Mouse (Mus musculus): ENCODE measurements around the gene Miga1.
A peak's percentile ranks its signal among the peaks of the same experiment; 100 is the strongest.

The Miga1 gene

GRCm38 (mm10) chr3:152245273-152245910, 94.8 kb downstream of the Miga1 start:
- DNase-seq (ENCODE audit: low spot score), result no peak

DNA sequence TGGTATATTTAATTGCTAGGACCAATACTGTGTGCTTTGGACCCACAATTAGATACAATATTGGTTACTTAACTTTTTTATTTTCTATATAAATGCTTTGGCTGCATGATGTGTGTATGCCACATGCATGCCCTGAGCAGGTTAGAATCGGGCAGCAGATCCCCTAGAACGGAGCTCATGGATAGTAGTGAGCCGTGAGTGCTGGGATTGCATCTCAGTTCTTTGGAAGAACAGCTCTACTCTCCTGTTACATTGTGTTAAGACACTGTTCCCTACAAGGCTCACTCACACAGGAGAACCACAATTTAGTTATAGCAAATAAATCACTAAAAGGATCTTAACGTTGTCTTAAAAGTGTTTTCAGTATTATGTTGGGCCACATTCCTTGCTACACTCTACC, 96.9 kb downstream of the Miga1 start:
- DNase-seq (ENCODE audit: low spot score), result no peak

- DNase-seq (ENCODE audit: low spot score), result no peak
Measured at GRCm38 (mm10) chr3:152241098-152241497, 99.1 kb downstream of the Miga1 start.

GRCm38 (mm10) chr3:152239592-152239991, 100.6 kb downstream of the Miga1 start:
- DNase-seq (ENCODE audit: low spot score), result no peak

- peak; percentile 37 for DNase-seq (ENCODE audit: low spot score)
Measured at GRCm38 (mm10) chr3:152238836-152239235, 101.4 kb downstream of the Miga1 start.

DNA sequence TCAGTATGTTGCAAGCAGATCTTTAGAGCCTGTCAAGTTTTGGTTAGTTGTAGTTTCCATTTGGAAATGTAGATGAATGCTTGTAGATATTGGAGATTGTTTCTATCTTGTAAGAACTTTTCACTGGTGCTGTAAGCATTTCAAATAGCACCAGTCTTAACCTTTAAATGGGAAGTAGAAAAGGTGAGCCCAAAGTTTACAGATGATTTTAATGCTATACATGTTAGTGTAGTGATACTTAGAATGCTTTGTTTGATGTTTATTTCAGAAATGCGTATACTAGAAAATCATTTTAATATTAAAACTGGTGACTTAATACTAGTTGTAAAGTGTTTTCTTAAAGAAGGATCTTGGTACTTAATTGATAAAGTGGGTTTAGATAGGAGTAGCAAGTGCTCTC, 104.4 kb downstream of the Miga1 start:
- no peak for DNase-seq (ENCODE audit: low spot score)

- DNase-seq (ENCODE audit: low spot score), result no peak
Measured at GRCm38 (mm10) chr3:152235238-152235637, 105.0 kb downstream of the Miga1 start.

DNA sequence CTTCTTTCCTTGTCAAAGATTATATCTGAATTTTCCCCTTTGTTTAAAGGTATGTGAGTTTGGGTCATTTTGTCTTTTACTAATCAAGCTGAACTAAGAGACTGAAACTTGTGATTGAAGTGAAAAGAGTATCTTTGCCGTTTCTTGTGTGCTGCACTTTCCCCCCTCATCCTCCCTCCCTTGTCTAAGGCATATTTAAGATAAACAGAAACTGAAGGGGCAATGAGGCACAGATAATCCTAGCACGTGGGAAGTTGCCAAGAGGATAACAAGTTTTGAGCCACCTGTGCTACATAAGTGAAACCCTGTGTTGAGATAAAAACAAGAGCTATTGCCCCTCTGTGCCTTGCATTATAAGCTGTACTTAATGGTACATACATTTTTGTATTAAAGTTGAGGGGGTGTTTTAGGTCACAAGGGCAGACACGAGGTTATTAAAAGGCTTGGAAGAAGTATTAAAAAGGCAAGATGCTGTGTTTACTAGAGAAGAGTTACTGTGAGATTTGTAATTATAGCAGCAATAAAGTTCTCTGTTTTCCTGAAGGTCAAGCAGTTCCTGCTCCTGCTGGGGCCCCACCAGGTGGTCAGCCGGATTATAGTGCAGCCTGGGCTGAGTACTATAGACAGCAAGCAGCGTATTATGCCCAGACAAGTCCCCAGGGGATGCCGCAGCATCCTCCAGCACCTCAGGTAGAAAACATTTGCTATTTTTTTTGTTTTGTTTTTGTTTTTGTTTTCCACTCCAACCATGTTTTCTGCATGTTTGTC, 108.7 kb downstream of the Miga1 start:
- no peak for DNase-seq (ENCODE audit: low spot score)

DNA sequence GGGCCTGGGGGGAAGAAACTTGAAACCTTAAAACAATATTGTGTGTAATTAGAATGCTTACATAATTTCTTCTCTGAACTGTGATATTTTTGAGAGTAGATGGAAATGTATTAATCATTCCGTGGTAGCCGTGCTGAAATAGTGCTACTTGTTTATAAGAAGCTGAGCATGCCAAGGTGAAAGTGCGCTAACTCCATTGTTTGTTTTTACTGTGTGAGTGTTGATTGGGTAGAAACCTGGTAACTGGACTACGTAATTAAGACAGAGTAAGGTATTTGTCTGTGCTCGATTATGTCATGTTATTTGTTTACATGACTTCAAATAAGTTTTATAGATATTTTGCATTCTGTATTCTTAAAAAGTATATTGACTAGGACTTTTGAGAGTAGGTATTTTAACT, 110.9 kb downstream of the Miga1 start:
- DNase-seq (ENCODE audit: low spot score), result no peak

GRCm38 (mm10) chr3:152228843-152229242, 111.4 kb downstream of the Miga1 start:
- no peak for DNase-seq (ENCODE audit: low spot score)

DNA sequence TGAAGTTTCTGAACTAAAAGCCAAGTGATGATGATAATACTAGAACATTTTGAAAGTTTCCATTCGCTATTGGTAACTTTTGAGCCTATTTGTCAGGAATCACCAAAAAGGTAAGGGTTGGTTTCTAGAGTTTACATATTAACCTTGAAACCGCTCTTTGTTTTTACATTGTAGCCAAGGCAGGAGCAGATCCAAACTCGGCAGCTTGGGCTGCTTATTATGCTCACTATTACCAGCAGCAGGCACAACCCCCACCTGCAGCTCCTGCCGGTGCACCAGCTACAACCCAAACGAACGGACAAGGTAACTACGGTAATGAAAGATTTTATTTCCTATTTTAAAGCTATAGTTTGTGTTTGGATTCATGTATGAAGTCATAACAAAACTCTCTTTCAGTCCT, 114.3 kb downstream of the Miga1 start:
- no peak for DNase-seq (ENCODE audit: low spot score)

- no peak for DNase-seq (ENCODE audit: low spot score)
Measured at GRCm38 (mm10) chr3:152224918-152225317, 115.3 kb downstream of the Miga1 start.

All from embryo, embryonic 10.5 days (tissue).